Comparison of ENCODE assay signal across 13 mouse cellular contexts in genomic region chr13:74391156-74391555, GRCm38 (mm10). TPM values are rescaled to one million over a fixed set of nuclear protein-coding genes. Genes with fewer than 3 reads are reported as not detected.
DNase-seq lines count a peak whose midpoint lies in the region; ATAC-seq and TF ChIP-seq lines count a peak whose summit lies in the region.
"Had no signal": no experiment of that assay in that cellular context is flagged by ENCODE, and none has a peak within 500 bp of the region (broad histone marks: within the 10 kb centered on the region; RNA-seq: fewer than 3 reads in every experiment).

No protein-coding gene starts in this region.

- peak; percentile 51 for ATAC-seq in forebrain, embryonic 11.5 days (replicated peaks; ENCODE audit: low FRiP score)
- no peak for ATAC-seq in forebrain, postnatal 0 days
- peak; percentile 21; the same call in 1 of the 2 replicates for ATAC-seq in limb, embryonic 11.5 days (ENCODE audit: insufficient number of reproducible peaks, low FRiP score, low TSS enrichment, low read depth)
- ATAC-seq in hindbrain, postnatal 0 days: 0 out of 2 replicates have a peak, but pooled peaks have one; percentile 21
- ATAC-seq in neural tube, embryonic 15.5 days (ENCODE audit: low FRiP score): 0 out of 2 replicates have a peak, but pooled peaks have one; percentile 29

- TF ChIP-seq POLR2A in thymus, adult 2 months (IDR thresholded peaks at IDR 0.05; ENCODE audit: control insufficient read depth, extremely low read depth, insufficient read depth, low read length, poor library complexity): no peak

- H3K4me2 ChIP-seq in forebrain, embryonic 11.5 days (ENCODE audit: low read depth, low read length, severe bottlenecking): no peak overlapping the region
- H3K4me2 ChIP-seq in forebrain, postnatal 0 days (ENCODE audit: low read depth): no peak overlapping the region
- no peak overlapping the region for H3K4me2 ChIP-seq in limb, embryonic 11.5 days (ENCODE audit: low read depth, severe bottlenecking)
- no peak overlapping the region for H3K4me2 ChIP-seq in hindbrain, postnatal 0 days (ENCODE audit: low read depth, low read length)
- no peak overlapping the region for H3K4me2 ChIP-seq in neural tube, embryonic 15.5 days

- no peak overlapping the region for H3K9ac ChIP-seq in forebrain, embryonic 11.5 days (ENCODE audit: low read length)
- H3K9ac ChIP-seq in forebrain, postnatal 0 days: no peak overlapping the region
- H3K9ac ChIP-seq in limb, embryonic 11.5 days (ENCODE audit: low read length): no peak overlapping the region
- no peak overlapping the region for H3K9ac ChIP-seq in hindbrain, postnatal 0 days (replicated peaks; ENCODE audit: low read length)
- H3K9ac ChIP-seq in neural tube, embryonic 15.5 days (replicated peaks): no peak overlapping the region

- no peak for TF ChIP-seq CTCF in forebrain, postnatal 0 days (IDR thresholded peaks at IDR 0.05; ENCODE audit: low read depth)
- TF ChIP-seq CTCF in hindbrain, postnatal 0 days (IDR thresholded peaks at IDR 0.05; ENCODE audit: low read depth): no peak
- TF ChIP-seq CTCF in thymus, adult 2 months (IDR thresholded peaks at IDR 0.05; ENCODE audit: borderline replicate concordance, control insufficient read depth, extremely low read depth, insufficient read depth, low read length, poor library complexity): no peak

- H3K27me3 ChIP-seq in forebrain, embryonic 11.5 days (ENCODE audit: control insufficient read depth, insufficient read depth, low read length): no peaks in the 10 kb centered on the region
- H3K27me3 ChIP-seq in forebrain, postnatal 0 days (ENCODE audit: insufficient read depth, low read length): no peaks in the 10 kb centered on the region
- no peaks in the 10 kb centered on the region for H3K27me3 ChIP-seq in limb, embryonic 11.5 days (ENCODE audit: control insufficient read depth, insufficient read depth, low read length)
- no peaks in the 10 kb centered on the region for H3K27me3 ChIP-seq in limb, embryonic 10.5 days (ENCODE audit: low read depth, poor library complexity, severe bottlenecking)
- no peaks in the 10 kb centered on the region for H3K27me3 ChIP-seq in hindbrain, postnatal 0 days (ENCODE audit: insufficient read depth, low read length)
- H3K27me3 ChIP-seq in neural tube, embryonic 15.5 days (replicated peaks): no peaks in the 10 kb centered on the region
- no peaks in the 10 kb centered on the region for H3K27me3 ChIP-seq in thymus, adult 2 months (ENCODE audit: control insufficient read depth, insufficient read depth, low read length)
- H3K27me3 ChIP-seq: limb, embryonic 15.5 days; stomach, embryonic 15.5 days had no signal

- no peak overlapping the region for H3K27ac ChIP-seq in forebrain, embryonic 11.5 days (ENCODE audit: low read depth, low read length)
- H3K27ac ChIP-seq in forebrain, postnatal 0 days (ENCODE audit: low read depth, low read length): no peak overlapping the region
- H3K27ac ChIP-seq in limb, embryonic 11.5 days (replicated peaks; ENCODE audit: low read depth, low read length): no peak overlapping the region
- H3K27ac ChIP-seq in limb, embryonic 10.5 days: no peak overlapping the region
- no peak overlapping the region for H3K27ac ChIP-seq in hindbrain, postnatal 0 days
- H3K27ac ChIP-seq in neural tube, embryonic 15.5 days (replicated peaks): no peak overlapping the region
- no peak overlapping the region for H3K27ac ChIP-seq in thymus, adult 2 months (ENCODE audit: control insufficient read depth, insufficient read depth, low read length)
- H3K27ac ChIP-seq: heart, embryonic 13.5 days; limb, embryonic 15.5 days; stomach, embryonic 15.5 days had no signal

- H3K4me1 ChIP-seq in forebrain, embryonic 11.5 days (replicated peaks; ENCODE audit: control insufficient read depth, insufficient read depth, low read length): no peaks in the 10 kb centered on the region
- peaks cover 6% of the 10 kb centered on the region; the same call in 1 of the 2 replicates for H3K4me1 ChIP-seq in forebrain, postnatal 0 days (ENCODE audit: insufficient read depth)
- no peaks in the 10 kb centered on the region for H3K4me1 ChIP-seq in limb, embryonic 11.5 days (ENCODE audit: control insufficient read depth, insufficient read depth, low read length)
- no peaks in the 10 kb centered on the region; the same call in 1 of the 2 replicates for H3K4me1 ChIP-seq in limb, embryonic 10.5 days
- H3K4me1 ChIP-seq in hindbrain, postnatal 0 days (ENCODE audit: insufficient read depth, low read length): no peaks in the 10 kb centered on the region
- peaks cover 8% of the 10 kb centered on the region; the same call in 1 of the 2 replicates for H3K4me1 ChIP-seq in neural tube, embryonic 15.5 days
- H3K4me1 ChIP-seq in thymus, adult 2 months (replicated peaks; ENCODE audit: control insufficient read depth, insufficient read depth, low read length): no peaks in the 10 kb centered on the region
- H3K4me1 ChIP-seq: stomach, embryonic 15.5 days had no signal

- 72% methylated on average over 2 of the region's 2 CpGs for WGBS in forebrain, embryonic 11.5 days
- WGBS in forebrain, postnatal 0 days: 66% methylated on average over 2 of the region's 2 CpGs
- WGBS in limb, embryonic 11.5 days: 84% methylated on average over 2 of the region's 2 CpGs
- WGBS in limb, embryonic 10.5 days: 88% methylated on average over 2 of the region's 2 CpGs
- 70% methylated on average over 2 of the region's 2 CpGs for whole genome bisulfite sequencing in hindbrain, postnatal 0 days
- WGBS in neural tube, embryonic 15.5 days: 73% methylated on average over 2 of the region's 2 CpGs
- WGBS in thymus, adult 2 months: 68% methylated on average over 2 of the region's 2 CpGs

- no peak overlapping the region for H3K4me3 ChIP-seq in forebrain, embryonic 11.5 days (ENCODE audit: low read depth, low read length)
- H3K4me3 ChIP-seq in forebrain, postnatal 0 days (ENCODE audit: low read depth, low read length): no peak overlapping the region
- H3K4me3 ChIP-seq in limb, embryonic 11.5 days (ENCODE audit: low read depth, low read length): no peak overlapping the region
- no peak overlapping the region for H3K4me3 ChIP-seq in limb, embryonic 10.5 days
- no peak overlapping the region for H3K4me3 ChIP-seq in hindbrain, postnatal 0 days (ENCODE audit: low read length)
- no peak overlapping the region for H3K4me3 ChIP-seq in neural tube, embryonic 15.5 days (replicated peaks)
- H3K4me3 ChIP-seq in thymus, adult 2 months (ENCODE audit: control insufficient read depth, insufficient read depth, low read length): no peak overlapping the region

- no peaks in the 10 kb centered on the region for H3K36me3 ChIP-seq in forebrain, embryonic 11.5 days (ENCODE audit: control insufficient read depth, insufficient read depth, low read length)
- H3K36me3 ChIP-seq in forebrain, postnatal 0 days (ENCODE audit: insufficient read depth): no peaks in the 10 kb centered on the region
- no peaks in the 10 kb centered on the region for H3K36me3 ChIP-seq in limb, embryonic 11.5 days (ENCODE audit: control insufficient read depth, insufficient read depth, low read length)
- no peaks in the 10 kb centered on the region for H3K36me3 ChIP-seq in limb, embryonic 10.5 days
- H3K36me3 ChIP-seq in hindbrain, postnatal 0 days (ENCODE audit: insufficient read depth, low read length): no peaks in the 10 kb centered on the region
- H3K36me3 ChIP-seq in neural tube, embryonic 15.5 days: no peaks in the 10 kb centered on the region
- no peaks in the 10 kb centered on the region for H3K36me3 ChIP-seq in thymus, adult 2 months (ENCODE audit: control insufficient read depth, insufficient read depth, low read length)
- H3K36me3 ChIP-seq: G1E; heart, embryonic 13.5 days; limb, embryonic 15.5 days; stomach, embryonic 15.5 days had no signal

- DNase-seq in forebrain, embryonic 11.5 days (ENCODE audit: low spot score): no peak
- DNase-seq in forebrain, postnatal 0 days: no peak
- DNase-seq in limb, embryonic 11.5 days (ENCODE audit: low spot score): no peak
- DNase-seq in limb, embryonic 10.5 days (ENCODE audit: low spot score): no peak
- no peak for DNase-seq in hindbrain, postnatal 0 days (ENCODE audit: low spot score)
- DNase-seq in urinary bladder, postnatal 10 days (ENCODE audit: low spot score): no peak
- DNase-seq in thymus, adult 2 months: no peak

- H3K9me3 ChIP-seq in forebrain, embryonic 11.5 days (ENCODE audit: control insufficient read depth, low read length): no peaks in the 10 kb centered on the region
- no peaks in the 10 kb centered on the region for H3K9me3 ChIP-seq in forebrain, postnatal 0 days (ENCODE audit: low read length)
- no peaks in the 10 kb centered on the region for H3K9me3 ChIP-seq in limb, embryonic 11.5 days (ENCODE audit: control insufficient read depth, low read length)
- no peaks in the 10 kb centered on the region for H3K9me3 ChIP-seq in limb, embryonic 10.5 days (replicated peaks)
- no peaks in the 10 kb centered on the region for H3K9me3 ChIP-seq in hindbrain, postnatal 0 days (ENCODE audit: low read length)
- no peaks in the 10 kb centered on the region for H3K9me3 ChIP-seq in neural tube, embryonic 15.5 days (replicated peaks)
- H3K9me3 ChIP-seq: G1E; heart, embryonic 13.5 days; limb, embryonic 15.5 days; stomach, embryonic 15.5 days had no signal

RNA-seq across cellular contexts. Expression of gene Zfp72, which starts 0.5 kb away (rescaled TPM):
- 4.4 TPM in 2 replicates for polyA plus RNA-seq in forebrain, embryonic 11.5 days (2014; fragmentation: Nextera tagmentation; extraction: Ambion mirVana)
- 7.1 and 10.1 TPM in 2 replicates for total RNA-seq in forebrain, postnatal 0 days (2014; rRNA removed)
- polyA plus RNA-seq in forebrain, postnatal 0 days (2015; fragmentation: Nextera tagmentation; extraction: Ambion mirVana): 2.5 and 5.3 TPM in 2 replicates
- polyA plus RNA-seq in limb, embryonic 11.5 days (2014; fragmentation: Nextera tagmentation; extraction: Ambion mirVana): 5.3 and 5.7 TPM in 2 replicates
- polyA plus RNA-seq in limb, embryonic 10.5 days (2016; fragmentation: Nextera tagmentation; extraction: Ambion mirVana): 5.0 and 5.9 TPM in 2 replicates
- total RNA-seq in hindbrain, postnatal 0 days (2014; rRNA removed): 2.1 and 4.6 TPM in 2 replicates
- 3.9 and 4.6 TPM in 2 replicates for polyA plus RNA-seq in hindbrain, postnatal 0 days (2015; fragmentation: Nextera tagmentation; extraction: Ambion mirVana)
- 7.2 and 7.8 TPM in 2 replicates for polyA plus RNA-seq in neural tube, embryonic 15.5 days (2015; fragmentation: Nextera tagmentation; extraction: Ambion mirVana)
- polyA plus RNA-seq in thymus, adult 2 months (2012; rRNA removed): 0.19 and 0.23 TPM in 2 replicates

RNA-seq across cellular contexts. Expression of gene Ftl1-ps1, which starts 8.3 kb away (rescaled TPM):
- polyA plus RNA-seq in forebrain, embryonic 11.5 days (2014; fragmentation: Nextera tagmentation; extraction: Ambion mirVana): 72.8 and 85.7 TPM in 2 replicates
- 68.3 and 93.6 TPM in 2 replicates for total RNA-seq in forebrain, postnatal 0 days (2014; rRNA removed)
- 92.1 and 112 TPM in 2 replicates for polyA plus RNA-seq in forebrain, postnatal 0 days (2015; fragmentation: Nextera tagmentation; extraction: Ambion mirVana)
- 55.2 and 55.9 TPM in 2 replicates for polyA plus RNA-seq in limb, embryonic 11.5 days (2014; fragmentation: Nextera tagmentation; extraction: Ambion mirVana)
- polyA plus RNA-seq in limb, embryonic 10.5 days (2016; fragmentation: Nextera tagmentation; extraction: Ambion mirVana): 72.3 and 80.5 TPM in 2 replicates
- 54.3 and 73.1 TPM in 2 replicates for total RNA-seq in hindbrain, postnatal 0 days (2014; rRNA removed)
- 83.3 and 86.3 TPM in 2 replicates for polyA plus RNA-seq in hindbrain, postnatal 0 days (2015; fragmentation: Nextera tagmentation; extraction: Ambion mirVana)
- 72.8 and 92.1 TPM in 2 replicates for polyA plus RNA-seq in neural tube, embryonic 15.5 days (2015; fragmentation: Nextera tagmentation; extraction: Ambion mirVana)
- polyA plus RNA-seq in thymus, adult 2 months (2012; rRNA removed): 23.3 and 32.4 TPM in 2 replicates

RNA-seq across cellular contexts. Expression of gene Lrrc14b, which starts 27.4 kb away (rescaled TPM):
- not detected in 2 replicates for polyA plus RNA-seq in forebrain, embryonic 11.5 days (2014; fragmentation: Nextera tagmentation; extraction: Ambion mirVana)
- total RNA-seq in forebrain, postnatal 0 days (2014; rRNA removed): not detected in 2 replicates
- not detected in 2 replicates for polyA plus RNA-seq in forebrain, postnatal 0 days (2015; fragmentation: Nextera tagmentation; extraction: Ambion mirVana)
- not detected in 2 replicates for polyA plus RNA-seq in limb, embryonic 11.5 days (2014; fragmentation: Nextera tagmentation; extraction: Ambion mirVana)
- polyA plus RNA-seq in limb, embryonic 10.5 days (2016; fragmentation: Nextera tagmentation; extraction: Ambion mirVana): not detected in 2 replicates
- total RNA-seq in hindbrain, postnatal 0 days (2014; rRNA removed): 0.10 and 0.18 TPM in 2 replicates
- polyA plus RNA-seq in hindbrain, postnatal 0 days (2015; fragmentation: Nextera tagmentation; extraction: Ambion mirVana): not detected in 2 replicates
- polyA plus RNA-seq in neural tube, embryonic 15.5 days (2015; fragmentation: Nextera tagmentation; extraction: Ambion mirVana): not detected in 2 replicates
- polyA plus RNA-seq in thymus, adult 2 months (2012; rRNA removed): 0.31 and 5.0 TPM in 2 replicates
- total RNA-seq: G1E; layer of hippocampus, postnatal 36 days had no signal
- polyA plus RNA-seq: G1E; limb, embryonic 15.5 days; stomach, embryonic 15.5 days had no signal

RNA-seq across cellular contexts. Expression of gene Ccdc127, which starts 41.0 kb away (rescaled TPM):
- polyA plus RNA-seq in forebrain, embryonic 11.5 days (2014; fragmentation: Nextera tagmentation; extraction: Ambion mirVana): 53.5 and 61.1 TPM in 2 replicates
- total RNA-seq in forebrain, postnatal 0 days (2014; rRNA removed): 22.2 and 34.2 TPM in 2 replicates
- polyA plus RNA-seq in forebrain, postnatal 0 days (2015; fragmentation: Nextera tagmentation; extraction: Ambion mirVana): 35.1 and 39.8 TPM in 2 replicates
- 57.4 and 61.0 TPM in 2 replicates for polyA plus RNA-seq in limb, embryonic 11.5 days (2014; fragmentation: Nextera tagmentation; extraction: Ambion mirVana)
- 52.7 and 54.0 TPM in 2 replicates for polyA plus RNA-seq in limb, embryonic 10.5 days (2016; fragmentation: Nextera tagmentation; extraction: Ambion mirVana)
- total RNA-seq in hindbrain, postnatal 0 days (2014; rRNA removed): 15.2 and 15.6 TPM in 2 replicates
- 41.0 and 47.3 TPM in 2 replicates for polyA plus RNA-seq in hindbrain, postnatal 0 days (2015; fragmentation: Nextera tagmentation; extraction: Ambion mirVana)
- 47.6 and 52.0 TPM in 2 replicates for polyA plus RNA-seq in neural tube, embryonic 15.5 days (2015; fragmentation: Nextera tagmentation; extraction: Ambion mirVana)
- 3.6 and 4.0 TPM in 2 replicates for polyA plus RNA-seq in thymus, adult 2 months (2012; rRNA removed)

RNA-seq across cellular contexts. Expression of gene Sdha, which starts 41.1 kb away (rescaled TPM):
- polyA plus RNA-seq in forebrain, embryonic 11.5 days (2014; fragmentation: Nextera tagmentation; extraction: Ambion mirVana): 249 and 253 TPM in 2 replicates
- 91.5 and 166 TPM in 2 replicates for total RNA-seq in forebrain, postnatal 0 days (2014; rRNA removed)
- 157 and 179 TPM in 2 replicates for polyA plus RNA-seq in forebrain, postnatal 0 days (2015; fragmentation: Nextera tagmentation; extraction: Ambion mirVana)
- 214 and 235 TPM in 2 replicates for polyA plus RNA-seq in limb, embryonic 11.5 days (2014; fragmentation: Nextera tagmentation; extraction: Ambion mirVana)
- 257 and 263 TPM in 2 replicates for polyA plus RNA-seq in limb, embryonic 10.5 days (2016; fragmentation: Nextera tagmentation; extraction: Ambion mirVana)
- total RNA-seq in hindbrain, postnatal 0 days (2014; rRNA removed): 84.2 and 91.5 TPM in 2 replicates
- 219 and 228 TPM in 2 replicates for polyA plus RNA-seq in hindbrain, postnatal 0 days (2015; fragmentation: Nextera tagmentation; extraction: Ambion mirVana)
- 231 and 262 TPM in 2 replicates for polyA plus RNA-seq in neural tube, embryonic 15.5 days (2015; fragmentation: Nextera tagmentation; extraction: Ambion mirVana)
- polyA plus RNA-seq in thymus, adult 2 months (2012; rRNA removed): 115 and 127 TPM in 2 replicates
